Mouse (Mus musculus) activated CD4-positive, CD25-positive, alpha-beta regulatory T cell, adult 9 weeks (primary cell): ENCODE measurements around the gene Fam24a. TPM values are rescaled to one million over a fixed set of nuclear protein-coding genes. Genes with fewer than 3 reads are reported as not detected.

Source experiments
- polyA plus RNA-seq: library from polyadenylated mRNA; unstranded; fragments of 100-300 nt; shearing (Covaris generic); gene quantifications from one replicate; pipeline ENCODE4 v1.2.1, GENCODE M21; 2017

Fam24a gene
- polyA plus RNA-seq, result not detected

DNA sequence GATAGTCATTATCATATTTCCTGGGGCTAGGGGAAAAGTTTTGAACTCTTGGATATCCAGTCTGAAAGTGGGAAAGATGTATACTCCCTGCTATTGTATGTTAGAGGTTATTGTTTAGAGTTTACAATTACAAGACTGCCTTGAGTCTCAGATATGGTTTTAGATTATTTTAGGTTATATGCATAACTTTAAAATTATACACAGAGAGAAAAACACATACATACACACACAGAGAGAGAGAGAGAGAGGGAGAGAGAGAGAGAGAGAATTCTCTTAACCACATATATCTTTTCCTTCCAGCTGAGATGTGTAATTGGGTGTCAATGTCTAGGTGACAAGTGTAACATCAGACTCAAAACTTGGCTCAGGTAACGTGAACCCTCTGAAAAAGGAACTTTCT is at the start of gene Fam24a:
Gene Fam24a, plus strand, starts transcription at position 301 of the 400 bp plus-strand sequence.

DNA sequence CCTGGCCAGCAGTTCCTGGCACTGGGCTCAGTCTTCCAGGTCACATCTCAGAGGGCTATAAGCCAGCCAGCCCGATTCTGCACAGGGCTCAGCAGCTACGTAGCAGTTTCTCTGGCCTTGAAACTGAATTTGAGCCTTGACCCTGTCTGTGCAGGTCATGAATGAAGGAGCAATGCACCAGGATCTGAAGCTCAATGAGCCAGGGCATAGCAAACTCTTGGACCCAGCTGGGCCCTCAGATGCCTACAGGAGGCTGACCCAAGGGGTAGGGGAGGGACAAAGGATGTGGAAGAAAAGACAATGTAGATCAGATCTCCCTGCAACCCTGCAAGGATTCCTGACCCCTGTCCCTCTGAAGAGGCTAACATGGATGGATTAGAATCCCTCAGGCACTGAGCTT is 11.5 kb upstream of the Fam24a start, which contains the start of gene Cuzd1:
Gene Cuzd1, minus strand, starts transcription at position 101 of the 400 bp plus-strand sequence.

GRCm38 (mm10) chr7:131329416-131329815 is 4.2 kb upstream of the Fam24a start, which contains the start of gene Fam24b:
Gene Fam24b, minus strand, starts transcription at chr7:131329516.

GRCm38 (mm10) chr7:131362615-131363300 is 29.1 kb downstream of the Fam24a start, which contains the start of gene 2310057M21Rik:
Gene 2310057M21Rik, minus strand, starts transcription at chr7:131362759.

DNA sequence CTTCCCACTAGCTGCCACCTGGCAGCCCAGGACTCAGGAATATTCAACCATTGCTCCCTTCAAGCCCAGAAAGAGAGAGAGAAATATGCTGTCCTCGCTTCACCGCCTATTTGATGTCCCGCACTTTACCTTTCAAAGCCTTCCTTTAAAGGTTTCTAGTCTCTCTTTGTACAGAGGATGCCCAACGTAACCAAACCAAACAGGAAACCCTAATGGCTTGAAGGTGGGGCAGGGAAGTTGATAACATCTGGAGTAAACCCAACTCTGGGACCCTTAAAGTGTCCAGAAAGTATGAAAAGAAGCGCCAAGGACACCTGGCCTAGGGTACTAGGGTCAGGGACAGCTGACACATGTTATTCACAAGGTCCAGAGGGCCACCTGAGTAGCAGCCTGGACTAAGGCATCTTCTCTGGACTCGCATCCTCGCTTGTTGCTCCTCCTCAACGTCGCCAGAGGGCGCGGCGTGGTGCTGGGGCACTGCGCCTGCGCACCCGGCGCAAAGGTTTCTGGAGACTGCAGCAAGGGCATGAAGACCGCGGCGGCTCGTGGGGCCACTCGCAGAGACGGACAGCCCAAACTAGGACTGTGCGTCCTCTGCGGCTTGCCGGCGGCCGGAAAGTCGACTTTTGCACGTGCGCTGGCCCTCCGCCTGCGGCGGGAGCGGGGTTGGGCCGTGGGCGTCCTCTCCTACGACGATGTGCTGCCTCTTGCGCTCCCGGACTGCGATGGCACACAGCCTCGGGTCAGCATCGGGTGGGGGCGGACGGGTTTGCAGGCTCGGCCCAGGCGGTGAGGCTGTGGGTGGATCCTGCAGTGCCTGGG is 37.2 kb downstream of the Fam24a start, which contains the start of gene Pstk:
Gene Pstk, plus strand, starts transcription at position 494 of the 822 bp plus-strand sequence.

Other genes with a start within 250 kb of the Fam24a start
- gene 4933402N03Rik, start 187.6 kb upstream of the Fam24a start, polyA plus RNA-seq, result not detected
- gene 5430419D17Rik, start 159.5 kb upstream of the Fam24a start, polyA plus RNA-seq, result not detected
- gene Cuzd1, start 11.6 kb upstream of the Fam24a start, polyA plus RNA-seq, result not detected
- gene Fam24b, start 4.3 kb upstream of the Fam24a start, polyA plus RNA-seq, result not detected
- gene 2310057M21Rik, start 28.9 kb downstream of the Fam24a start, polyA plus RNA-seq, result 20.9 TPM
- 48.7 TPM for gene Pstk, start 37.3 kb downstream of the Fam24a start, polyA plus RNA-seq
- gene Ikzf5, start 76.7 kb downstream of the Fam24a start, polyA plus RNA-seq, result 26.2 TPM
- gene Acadsb, start 76.7 kb downstream of the Fam24a start, polyA plus RNA-seq, result 71.5 TPM
- gene Hmx3, start 209.0 kb downstream of the Fam24a start, polyA plus RNA-seq, result not detected
- gene Hmx2, start 214.9 kb downstream of the Fam24a start, polyA plus RNA-seq, result not detected
- 179 TPM for gene Bub3, start 226.4 kb downstream of the Fam24a start, polyA plus RNA-seq